Mouse (Mus musculus): ENCODE results near the gene Tmem198.

The Tmem198 gene

DNA sequence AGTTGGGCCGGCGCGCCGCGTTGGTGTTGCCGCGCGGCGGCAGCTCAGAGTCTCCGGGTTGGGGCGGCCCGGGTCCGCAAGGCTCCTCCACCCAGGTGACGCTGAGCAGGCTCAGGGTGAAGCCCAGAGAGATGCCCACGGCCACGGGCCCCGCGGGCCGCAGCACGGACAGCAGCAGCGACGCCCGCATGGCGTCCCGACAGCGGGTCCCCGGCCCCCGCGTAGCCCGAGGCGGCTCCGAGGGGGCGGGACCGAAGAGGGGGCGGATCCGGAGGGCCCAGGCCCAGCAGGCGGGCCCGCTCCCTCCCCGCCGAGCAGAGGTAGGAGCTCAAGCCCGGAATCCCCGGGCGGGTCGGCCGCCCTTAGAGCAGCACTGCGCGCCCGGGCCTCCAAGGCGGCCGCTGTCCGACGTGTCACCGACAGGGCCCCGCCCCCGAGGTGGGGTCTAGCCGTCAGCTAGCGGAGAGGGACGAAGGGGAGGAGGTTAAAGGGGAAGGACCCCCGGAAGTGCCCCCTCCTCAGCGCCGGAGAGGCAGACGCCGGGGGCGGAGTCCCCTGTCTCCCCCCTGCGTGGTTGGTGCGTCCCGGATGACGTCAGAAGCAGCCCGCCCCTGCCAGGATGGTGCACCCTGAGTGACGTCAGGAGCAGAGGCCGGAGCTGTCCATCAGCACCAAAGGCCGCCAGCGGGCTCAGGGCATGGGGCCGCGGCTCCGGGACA lies at the start of gene Tmem198, which contains the start of gene Chpf:
Gene Tmem198 (plus strand): TSS at position 617 of the 719 bp plus-strand sequence.
Gene Chpf (minus strand): TSS at position 392 of the 719 bp plus-strand sequence.
- DNase-seq (ENCODE audit: low read depth, low spot score), result peak; percentile 46

DNA sequence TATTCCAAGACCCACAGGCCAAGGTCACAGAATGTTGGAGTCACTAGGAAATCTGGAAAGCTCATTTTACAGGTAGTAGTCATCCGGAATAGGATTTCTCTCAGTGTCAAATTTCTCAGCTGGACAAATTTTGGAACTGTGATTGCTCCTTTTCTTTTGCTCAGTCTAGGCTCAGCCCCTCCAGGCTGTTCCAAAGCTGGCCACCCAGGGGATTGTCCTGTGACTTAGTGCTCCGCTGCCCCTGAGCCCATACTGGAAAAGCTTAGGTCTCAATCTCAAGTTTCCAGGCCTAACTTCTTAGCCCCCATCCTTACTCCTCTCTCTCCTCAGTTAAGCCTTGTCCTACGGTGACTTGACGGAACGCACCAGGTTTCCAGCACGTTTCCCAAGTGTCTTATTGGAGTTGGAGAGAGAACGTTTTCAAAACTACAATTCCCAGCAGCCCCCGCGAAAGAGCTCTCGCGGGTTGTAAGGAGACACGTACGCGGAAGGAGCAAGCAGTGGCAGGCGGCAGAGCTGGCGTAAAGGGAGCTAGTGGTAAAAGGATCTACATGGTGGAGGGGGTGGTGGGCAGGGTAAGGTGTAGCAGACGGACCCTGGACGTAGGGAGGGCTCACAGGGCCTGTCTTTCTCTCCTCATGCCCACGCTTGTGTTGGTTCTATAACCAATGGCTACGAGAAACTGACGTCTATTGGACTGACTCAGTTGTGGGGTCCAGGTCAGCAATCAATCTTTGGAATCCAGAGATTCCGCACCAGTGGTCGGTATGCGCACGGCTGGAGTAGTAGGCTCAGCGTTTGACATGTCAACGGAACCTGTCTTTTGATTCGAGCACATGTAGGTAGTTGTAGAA lies 43.6 kb upstream of the Tmem198 start, which contains the start of gene Gmppa:
Gene Gmppa (plus strand): TSS at position 456 of the 854 bp plus-strand sequence.
- DNase-seq (ENCODE audit: low read depth, low spot score), result peak; percentile 26

DNA sequence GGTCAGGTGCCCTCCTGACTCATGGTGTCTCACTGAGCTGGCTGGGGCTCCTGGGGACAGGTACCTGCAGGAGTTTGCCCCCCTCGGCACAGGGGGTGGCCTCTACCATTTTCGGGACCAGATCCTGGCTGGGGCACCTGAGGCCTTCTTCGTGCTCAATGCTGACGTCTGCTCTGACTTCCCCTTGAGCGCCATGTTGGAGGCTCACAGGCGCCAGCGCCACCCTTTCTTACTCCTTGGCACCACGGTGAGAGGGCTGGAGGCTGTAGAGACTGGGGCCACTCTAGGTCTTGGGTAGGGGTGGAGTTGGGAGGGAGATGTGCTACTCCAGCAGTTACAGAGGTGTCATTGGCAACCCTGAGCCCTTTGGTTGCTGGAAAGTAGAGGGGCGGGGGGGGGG lies 40.5 kb upstream of the Tmem198 start:
- no peak for DNase-seq (ENCODE audit: low read depth, low spot score)

DNA sequence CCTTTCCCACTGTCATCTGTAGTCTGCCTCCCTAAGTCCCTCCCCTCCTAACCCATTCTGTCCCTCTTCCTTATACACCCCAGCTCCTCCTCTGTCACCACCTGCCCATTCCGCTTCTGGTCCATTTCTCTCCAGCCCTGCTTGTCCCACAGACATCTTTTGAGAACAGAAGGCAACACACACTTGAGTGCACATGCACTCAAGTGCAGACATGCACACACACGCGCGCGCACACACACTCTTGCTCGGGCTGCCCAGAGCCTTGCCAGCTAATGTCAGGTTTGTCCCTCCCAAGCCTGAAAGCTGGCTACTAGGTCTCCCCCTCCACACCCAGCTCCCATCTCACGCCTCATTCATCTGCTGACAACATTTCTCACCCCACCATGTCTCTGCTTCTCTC lies 38.7 kb upstream of the Tmem198 start:
- DNase-seq (ENCODE audit: low read depth, low spot score), result no peak

- no peak for DNase-seq (ENCODE audit: low read depth, low spot score)
These were observed 37.8 kb upstream of the Tmem198 start for GRCm38 (mm10) chr1:75441471-75441996.

GRCm38 (mm10) chr1:75442171-75442570 lies 37.2 kb upstream of the Tmem198 start:
- DNase-seq (ENCODE audit: low read depth, low spot score), result no peak

DNA sequence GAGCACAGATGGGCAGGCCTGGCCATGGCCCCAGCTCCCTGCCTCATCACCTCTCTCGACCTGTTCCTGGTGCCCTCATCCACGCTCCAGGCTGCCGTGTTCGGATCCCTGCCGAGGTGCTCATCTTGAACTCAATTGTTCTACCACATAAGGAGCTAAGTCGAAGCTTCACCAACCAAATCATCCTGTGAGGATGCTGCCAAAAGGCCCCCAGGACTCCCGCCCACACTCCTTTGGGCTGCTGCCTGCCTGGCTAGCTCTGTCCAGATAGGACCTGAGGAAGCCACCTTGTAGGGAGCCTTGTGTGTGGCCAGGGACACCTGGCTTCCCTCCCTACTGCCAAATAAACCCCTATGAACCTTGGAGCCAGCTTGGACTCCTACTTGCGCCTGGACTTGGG lies 36.5 kb upstream of the Tmem198 start:
- DNase-seq (ENCODE audit: low read depth, low spot score), result no peak

- DNase-seq (ENCODE audit: low read depth, low spot score), result no peak
These were observed 35.9 kb upstream of the Tmem198 start for GRCm38 (mm10) chr1:75443247-75444024.

DNA sequence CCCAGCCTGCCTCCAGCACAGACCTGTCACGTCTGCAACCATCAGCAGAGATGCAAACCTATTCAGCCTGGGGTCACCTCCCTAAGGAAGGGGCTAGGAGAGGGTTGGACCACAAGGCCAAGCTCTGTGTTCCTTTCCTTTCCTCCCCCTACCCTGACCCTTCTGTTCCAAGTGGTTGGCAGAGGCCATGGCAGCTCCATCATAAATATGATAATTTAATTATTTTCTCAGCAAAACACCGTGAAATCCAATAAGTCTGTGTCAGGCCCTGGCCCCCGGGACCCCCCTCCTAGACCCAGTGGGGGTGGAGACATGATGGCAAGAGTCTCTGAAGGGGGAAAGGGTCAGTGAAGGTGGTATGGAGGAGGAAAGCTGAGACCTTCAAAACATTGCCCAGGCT lies 35.1 kb upstream of the Tmem198 start:
- DNase-seq (ENCODE audit: low read depth, low spot score), result no peak

DNA sequence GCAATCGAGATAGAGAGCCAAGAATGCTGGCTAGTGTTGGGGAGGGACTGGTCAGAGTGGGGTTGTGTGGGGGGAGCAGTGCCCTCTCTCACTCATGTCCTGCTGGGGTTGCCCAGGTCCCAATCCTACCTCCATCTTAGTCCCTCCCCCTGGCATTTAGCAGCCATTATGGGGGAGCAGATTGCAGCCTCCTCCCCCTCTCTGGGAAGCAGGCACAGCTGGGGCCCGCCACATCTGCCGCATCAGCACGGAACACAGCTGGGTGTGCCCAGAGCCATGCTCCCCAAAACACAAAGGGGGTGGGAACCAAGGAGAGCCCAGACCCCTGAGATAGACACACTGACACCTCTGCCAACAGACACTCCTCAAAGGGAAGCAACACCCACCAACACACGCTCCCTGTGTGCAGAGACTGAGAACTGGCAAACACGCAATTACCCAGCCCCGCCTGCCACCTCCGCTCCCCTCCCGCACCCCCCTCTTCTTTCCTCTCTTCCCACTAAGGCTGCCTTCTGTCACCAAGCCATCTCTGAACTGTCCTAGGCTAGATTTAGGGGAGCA lies 34.1 kb upstream of the Tmem198 start:
- no peak for DNase-seq (ENCODE audit: low read depth, low spot score)

GRCm38 (mm10) chr1:75445751-75446611 lies 33.4 kb upstream of the Tmem198 start:
- peak; percentile 51 for DNase-seq (ENCODE audit: low read depth, low spot score)

DNA sequence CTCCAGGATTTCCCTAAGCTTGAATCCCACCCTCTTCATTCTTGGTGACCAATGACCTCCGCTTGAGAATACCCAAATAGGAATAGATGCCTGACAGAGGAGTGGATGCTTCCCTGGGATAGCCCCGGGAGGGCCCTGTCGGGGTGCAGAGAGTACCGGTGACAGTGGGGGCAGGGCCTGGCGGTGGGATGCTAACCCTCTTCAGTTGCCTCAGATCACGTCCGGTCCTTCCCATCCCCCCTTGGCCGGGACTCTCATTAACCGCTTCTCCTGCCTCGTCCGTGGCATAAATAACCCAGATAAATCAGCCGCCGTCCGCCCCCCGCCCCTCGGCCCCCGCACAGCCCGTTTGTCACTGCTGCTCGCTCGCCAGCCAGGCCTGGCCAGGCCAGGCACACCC lies 32.7 kb upstream of the Tmem198 start:
- no peak for DNase-seq (ENCODE audit: low read depth, low spot score)

DNA sequence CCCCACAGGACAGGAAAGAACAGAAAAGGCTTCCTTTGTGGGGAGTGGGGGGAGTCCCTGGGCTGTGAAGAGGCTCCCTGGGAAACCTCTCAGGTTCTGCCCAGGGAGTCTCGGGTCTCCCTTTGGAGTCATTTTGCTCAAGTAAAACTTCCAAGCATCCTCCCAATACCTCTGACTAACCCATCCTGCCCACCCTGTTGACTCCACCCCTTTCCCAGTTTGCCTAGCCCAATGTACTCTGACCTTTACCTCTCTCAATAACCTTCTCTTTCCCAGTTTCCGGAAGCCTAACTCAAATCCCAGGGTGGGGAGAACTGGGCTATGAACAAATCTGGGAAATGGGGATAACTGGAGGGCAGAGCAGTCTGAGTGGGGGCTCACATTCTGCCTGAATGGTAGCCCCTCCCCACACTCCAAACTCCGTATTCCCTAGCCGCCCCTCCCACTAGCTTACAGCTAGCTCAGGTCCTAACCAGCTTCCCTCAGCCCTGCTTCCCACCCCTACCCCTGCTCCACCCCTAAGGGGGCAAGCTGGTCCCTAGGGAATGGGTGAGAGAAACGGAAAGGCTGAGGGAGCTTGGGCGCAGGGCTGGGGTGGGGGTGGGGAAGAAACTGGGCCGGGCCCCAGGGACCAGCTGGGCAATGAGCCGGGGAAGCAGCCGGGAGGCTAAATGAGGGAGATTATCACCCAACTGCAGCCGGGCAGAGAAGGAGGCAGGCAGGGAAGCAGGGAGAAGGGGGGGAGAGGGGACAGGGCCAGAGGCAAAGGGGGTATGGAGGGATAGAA lies 31.9 kb upstream of the Tmem198 start:
- DNase-seq (ENCODE audit: low read depth, low spot score), result no peak

- DNase-seq (ENCODE audit: low read depth, low spot score), result no peak
These were observed 31.3 kb upstream of the Tmem198 start for GRCm38 (mm10) chr1:75448052-75448431.

GRCm38 (mm10) chr1:75448937-75449336 lies 30.4 kb upstream of the Tmem198 start:
- no peak for DNase-seq (ENCODE audit: low read depth, low spot score)

DNA sequence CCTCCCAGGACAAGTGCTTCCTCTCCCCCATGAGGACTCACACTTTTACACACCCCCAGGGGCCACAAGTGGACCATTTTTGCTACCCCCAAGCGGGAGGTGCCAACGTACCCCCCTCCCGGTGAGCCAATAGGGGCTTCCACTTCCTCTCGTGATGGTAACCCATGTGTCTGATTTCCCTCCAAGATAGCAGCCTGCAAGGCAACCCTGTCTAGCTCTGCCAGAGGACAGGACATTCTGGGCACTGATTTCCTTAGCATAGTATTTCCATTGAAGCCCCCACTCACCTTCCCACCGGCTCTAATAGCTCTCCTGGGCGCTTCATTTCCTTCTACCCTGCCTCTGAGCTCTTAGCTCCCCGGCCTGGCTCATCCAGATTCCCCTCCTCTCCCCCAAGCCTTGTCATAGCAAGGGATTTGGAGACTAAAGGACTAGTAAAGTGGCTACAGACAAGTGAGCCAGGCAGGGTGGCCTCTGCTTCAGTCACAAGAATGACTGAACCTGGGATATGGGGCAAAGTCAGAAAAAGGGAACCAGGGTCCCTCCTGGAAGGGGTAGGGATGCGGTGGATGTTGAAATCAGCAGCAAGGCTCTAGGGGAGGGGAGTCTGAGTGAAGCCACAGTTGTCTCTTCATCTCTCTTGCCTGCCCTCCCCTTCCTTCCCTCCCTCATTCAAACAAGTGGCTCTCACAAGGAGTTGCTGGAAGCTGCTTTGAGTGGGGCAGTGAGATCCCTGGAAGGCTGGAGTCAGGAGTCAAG lies 29.8 kb upstream of the Tmem198 start:
- no peak for DNase-seq (ENCODE audit: low read depth, low spot score)

DNA sequence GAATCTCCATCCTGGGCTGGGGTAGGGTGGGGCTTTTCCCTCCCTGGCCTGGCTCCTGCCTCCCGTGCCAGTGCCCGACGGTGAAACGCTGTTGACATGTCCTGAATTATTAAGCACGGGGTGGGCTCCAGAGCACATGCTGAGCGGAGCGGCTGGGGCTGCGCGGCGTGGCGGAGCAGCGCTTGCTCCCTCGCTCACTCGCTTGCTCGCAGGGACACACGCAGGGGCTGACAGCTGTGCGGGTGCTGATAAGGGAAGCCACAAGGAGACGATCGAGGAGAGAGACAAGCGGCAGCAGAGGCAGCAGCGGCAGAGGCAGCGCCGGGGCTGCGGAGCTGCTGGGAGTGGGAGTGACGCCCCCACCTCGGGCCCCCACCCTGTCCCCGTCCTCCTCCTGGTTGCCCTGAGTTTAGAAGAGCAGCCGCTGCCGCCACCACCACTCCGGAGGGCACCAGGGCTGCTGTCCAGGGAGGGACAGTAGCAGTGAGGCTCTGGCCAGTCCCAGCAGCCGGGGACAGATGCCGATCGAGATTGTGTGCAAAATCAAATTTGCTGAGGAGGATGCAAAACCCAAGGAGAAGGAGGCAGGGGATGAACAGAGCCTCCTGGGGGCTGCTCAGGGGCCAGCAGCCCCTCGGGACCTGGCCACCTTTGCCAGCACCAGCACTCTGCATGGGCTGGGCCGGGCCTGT lies 28.9 kb upstream of the Tmem198 start, which contains the start of gene Asic4:
Gene Asic4 (plus strand): TSS at position 123 of the 692 bp plus-strand sequence.
- DNase-seq (ENCODE audit: low read depth, low spot score), result no peak

GRCm38 (mm10) chr1:75451900-75452299 lies 27.4 kb upstream of the Tmem198 start:
- no peak for DNase-seq (ENCODE audit: low read depth, low spot score)

All from c-Kit-negative CD71-positive TER-119-positive erythroid progenitor cells, embryonic 14.5 days (primary cell).